Mouse (Mus musculus) liver, adult 2 months (tissue): ENCODE data around the gene Bcan. TPM values are rescaled to one million over a fixed set of nuclear protein-coding genes. Genes with fewer than 3 reads are reported as not detected.

Experiments
- DNase-seq: peaks from one replicate; pipeline ENCODE4 v3.0.0-alpha.2; 2011; ENCODE audit warnings: low read depth, low spot score; ENCODE audit errors: extremely low read depth
- H3K27ac ChIP-seq: fragments of 200-500 bp; replicated peaks from 2 replicates; pipeline ENCODE4 v1.5.1; 2012; ENCODE audit warnings: low read depth, mild to moderate bottlenecking, control low read depth, inconsistent platforms, low read length; ENCODE audit not compliant: insufficient read depth
- H3K27me3 ChIP-seq: fragments of 200-500 bp; 2 replicates; pipeline ENCODE4 v1.6.1; 2012; ENCODE audit warnings: mild to moderate bottlenecking, moderate library complexity, low read length, inconsistent platforms; ENCODE audit not compliant: control insufficient read depth, insufficient read depth
- H3K36me3 ChIP-seq: fragments of 200-500 bp; 2 replicates; pipeline ENCODE4 v1.6.1; 2012; ENCODE audit warnings: low read length, inconsistent platforms; ENCODE audit not compliant: control insufficient read depth, insufficient read depth
- H3K4me1 ChIP-seq: fragments of 200-500 bp; 2 replicates; pipeline ENCODE4 v1.6.1; 2011; ENCODE audit warnings: low read length; ENCODE audit not compliant: control insufficient read depth, insufficient read depth
- H3K4me3 ChIP-seq: fragments of 200-500 bp; 2 replicates; pipeline ENCODE4 v1.5.1; 2011; ENCODE audit warnings: low read depth, mild to moderate bottlenecking, control low read depth, low read length, moderate library complexity; ENCODE audit not compliant: insufficient read depth
- H3K79me2 ChIP-seq: fragments of 200-500 bp; 2 replicates; pipeline ENCODE4 v1.6.1; 2012; ENCODE audit warnings: inconsistent platforms, mild to moderate bottlenecking, low read length, moderate library complexity; ENCODE audit not compliant: control insufficient read depth, insufficient read depth
- H3K9ac ChIP-seq: fragments of 200-500 bp; 2 replicates; pipeline ENCODE4 v1.6.1; 2012; ENCODE audit warnings: low read depth, mild to moderate bottlenecking, control low read depth, inconsistent platforms, low read length
- CTCF ChIP-seq: fragments of 200-500 bp; IDR thresholded peaks from 2 replicates; pipeline ENCODE4 v1.5.1; 2011; ENCODE audit warnings: low read depth, low read length, control low read depth
- POLR2A ChIP-seq: fragments of 200-500 bp; IDR thresholded peaks from 2 replicates; pipeline ENCODE4 v1.6.1; 2011; ENCODE audit warnings: low read length, control low read depth; ENCODE audit not compliant: insufficient read depth; ENCODE audit errors: extremely low read depth
- WGBS: fragments of 180-500 bp; shearing (Covaris S2); methylation state at CpG from one replicate; pipeline ENCODE4 v1.1.7; 2018; 5-methylcytosine and 5-hydroxymethylcytosine counted together
- polyA plus RNA-seq: library from polyadenylated mRNA; depleted of rRNA; stranded (reverse); fragments of >200 nt; gene quantifications from 2 replicates; pipeline ENCODE4 v1.2.3, GENCODE M21; 2012
- total RNA-seq: library from RNA; depleted of rRNA; stranded (reverse); fragments of >200 nt; gene quantifications from 2 replicates; pipeline ENCODE4 v1.2.3, GENCODE M21; 2014

The Bcan gene
- total and polyA plus RNA-seq, 2 experiments, result not detected

- H3K4me3 ChIP-seq, result peak overlapping the region; percentile 63; the same call in 1 of the 2 replicates
- 4% methylated on average over 60 of the region's 60 CpGs for WGBS
Observed at GRCm38 (mm10) chr3:87971489-87972202, 28.4 kb downstream of the Bcan start.

DNA sequence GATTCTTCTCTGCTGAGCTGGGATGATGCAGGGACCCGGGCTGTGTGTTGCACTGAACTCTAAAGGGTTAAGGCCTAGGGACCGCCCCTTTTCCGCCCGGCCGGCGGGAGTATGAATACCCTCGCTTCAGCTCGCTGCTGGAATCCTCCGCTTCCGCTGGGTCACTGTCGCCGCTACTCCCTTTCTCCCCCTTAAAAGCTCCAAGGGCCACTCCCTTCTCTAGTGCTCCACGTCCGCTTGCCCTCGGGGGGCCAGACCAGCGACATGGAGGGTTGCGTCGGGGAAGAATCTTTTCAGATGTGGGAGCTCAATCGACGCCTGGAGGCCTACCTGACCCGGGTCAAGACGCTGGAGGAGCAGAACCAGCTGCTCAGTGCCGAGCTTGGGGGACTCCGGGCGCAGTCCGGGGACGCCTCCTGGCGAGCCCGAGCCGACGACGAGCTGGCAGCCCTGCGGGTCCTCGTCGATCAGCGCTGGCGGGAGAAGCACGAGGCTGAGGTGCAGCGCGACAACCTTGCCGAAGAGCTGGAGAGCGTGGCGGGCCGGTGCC lies 29.0 kb downstream of the Bcan start, which contains the start of gene Nes:
Gene Nes (plus strand): TSS at position 140 of the 550 bp plus-strand sequence.
- Histone ChIP-seq H3K27ac (no peak within 1 kb of the TSS), H3K36me3 (no peaks in the 10 kb centered on the region), H3K4me1 (no peaks in the 10 kb centered on the region), H3K4me3 (peak within 1 kb of the TSS; percentile 63), H3K9ac (peak within 1 kb of the TSS; percentile 58), H3K79me2 (no peaks in the 10 kb centered on the region), H3K27me3 (peaks cover 8% of the 10 kb centered on the region)
- TF ChIP-seq POLR2A, result 0 out of 2 replicates have a peak, but pooled peaks have one; percentile 3
- TF ChIP-seq CTCF, result no peak
- DNase-seq, result peak; percentile 15
- 2% methylated on average over 44 of the region's 44 CpGs for WGBS

More at GRCm38 (mm10) chr3:87971489-87972202, 28.4 kb downstream of the Bcan start:
- Histone ChIP-seq H3K4me1 (no peaks in the 10 kb centered on the region), H3K79me2 (no peaks in the 10 kb centered on the region), H3K36me3 (no peaks in the 10 kb centered on the region), H3K9ac (peak overlapping the region; percentile 58), H3K27ac (no peak overlapping the region), H3K27me3 (peaks cover 8% of the 10 kb centered on the region)
- TF ChIP-seq CTCF (no peak), POLR2A (no peak)
- DNase-seq, result no peak

DNA sequence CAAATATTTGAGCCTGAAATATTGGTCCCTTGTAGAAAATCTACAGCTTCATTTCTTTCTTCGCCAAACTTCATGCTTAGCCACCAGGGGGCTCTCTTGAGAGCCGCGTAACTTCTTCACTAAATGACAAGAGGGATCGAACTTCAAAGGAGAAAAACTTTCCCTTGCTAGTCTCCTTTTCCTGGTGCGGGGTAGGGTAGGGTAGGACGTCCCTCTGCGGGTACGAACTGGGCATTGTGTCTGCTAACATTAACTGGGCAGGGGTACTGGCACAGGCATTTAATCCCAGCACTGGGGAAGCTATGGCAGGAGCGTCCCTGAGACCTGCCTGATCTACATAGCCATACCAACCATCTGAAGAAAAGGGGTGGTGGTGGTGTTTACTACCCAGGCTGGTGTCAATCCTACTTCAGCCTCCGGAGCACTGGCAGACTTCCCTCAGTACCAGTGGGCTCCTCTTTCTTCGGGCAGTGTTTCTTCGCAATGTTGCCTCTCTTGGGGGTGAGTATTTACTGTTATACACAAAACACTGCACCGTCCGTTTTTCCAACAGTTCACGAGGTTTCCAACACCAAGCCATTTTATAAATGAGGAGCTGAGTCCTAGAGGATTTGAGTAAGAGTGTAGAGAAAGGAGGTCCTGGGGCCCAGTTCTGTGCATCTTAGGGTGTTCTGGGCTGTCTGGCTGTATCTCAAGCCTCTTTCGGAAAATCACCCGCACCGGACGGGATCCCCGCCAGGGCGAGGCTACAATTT lies 29.7 kb downstream of the Bcan start:
- peak; percentile 22; the same call in 1 of the 2 replicates for TF ChIP-seq CTCF
- TF ChIP-seq POLR2A, result no peak
- Histone ChIP-seq H3K9ac (no peak overlapping the region), H3K4me3 (peak overlapping the region; percentile 11), H3K36me3 (no peaks in the 10 kb centered on the region), H3K79me2 (no peaks in the 10 kb centered on the region), H3K27ac (no peak overlapping the region), H3K4me1 (no peaks in the 10 kb centered on the region), H3K27me3 (peaks cover 8% of the 10 kb centered on the region)
- 3% methylated on average over 21 of the region's 21 CpGs for WGBS
- peak; percentile 31 for DNase-seq

DNA sequence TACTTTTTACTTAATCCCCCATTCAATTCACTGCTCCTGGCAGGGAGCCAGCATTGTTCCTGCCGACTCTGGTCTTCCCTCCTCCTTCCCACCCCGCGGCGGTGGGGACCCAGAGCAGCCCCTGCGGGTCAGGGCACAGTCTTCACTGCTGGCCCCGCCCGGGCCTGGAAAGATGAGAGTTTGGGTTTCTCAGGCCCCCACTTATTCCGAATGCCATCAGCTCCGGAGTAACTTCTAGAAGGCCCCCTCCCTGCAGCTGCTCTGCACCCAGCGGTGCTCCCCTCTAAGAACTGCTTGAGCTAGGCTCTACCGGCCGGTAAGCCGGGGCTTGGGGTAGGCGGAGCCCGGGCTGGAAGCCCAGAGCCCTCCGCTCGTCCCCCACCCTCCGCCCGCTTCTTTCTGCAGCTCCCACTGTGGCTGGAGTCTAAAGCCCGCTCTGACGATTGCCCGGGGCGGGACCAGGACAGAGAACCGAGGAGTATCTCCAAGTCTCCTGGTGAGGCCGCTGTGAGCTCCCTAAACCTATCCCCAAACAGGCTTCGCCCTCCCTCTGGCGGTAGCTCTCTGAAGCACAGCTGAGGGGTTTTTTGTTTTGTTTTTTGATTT lies 39.3 kb downstream of the Bcan start:
- peak; percentile 70 for DNase-seq
- H3K4me1 ChIP-seq, result no peaks in the 10 kb centered on the region
- 1% methylated on average over 27 of the region's 27 CpGs for WGBS
- no peaks in the 10 kb centered on the region for H3K27me3 ChIP-seq
- H3K4me3 ChIP-seq, result peak overlapping the region; percentile 57
- H3K79me2 ChIP-seq, result no peaks in the 10 kb centered on the region
- no peaks in the 10 kb centered on the region for H3K36me3 ChIP-seq
- H3K27ac ChIP-seq, result no peak overlapping the region
- peak overlapping the region; percentile 55 for H3K9ac ChIP-seq
- TF ChIP-seq POLR2A (no peak), CTCF (peak; percentile 98)

DNA sequence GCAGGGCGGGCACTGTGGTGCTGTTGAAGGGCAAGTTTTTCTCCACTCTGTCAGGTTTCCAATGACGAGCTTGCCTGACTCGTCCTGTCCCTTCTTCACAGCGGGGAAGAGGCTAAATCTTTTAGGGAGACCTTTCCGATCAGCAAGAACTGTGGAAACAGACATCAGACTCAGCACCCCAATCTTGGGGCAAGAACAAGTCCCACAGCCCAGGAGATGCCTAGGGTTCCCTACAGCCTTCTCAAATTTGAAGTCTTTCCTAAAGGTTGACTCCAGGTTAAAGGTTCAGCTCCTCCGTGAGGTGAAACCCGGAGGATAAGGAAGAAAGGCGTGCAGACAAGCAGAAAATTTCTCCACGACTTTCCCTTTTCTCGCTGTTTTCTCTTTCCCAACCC lies 39.8 kb downstream of the Bcan start:
- Histone ChIP-seq H3K36me3 (no peaks in the 10 kb centered on the region), H3K27ac (no peak overlapping the region), H3K4me3 (no peak overlapping the region), H3K79me2 (no peaks in the 10 kb centered on the region), H3K4me1 (no peaks in the 10 kb centered on the region), H3K27me3 (no peaks in the 10 kb centered on the region), H3K9ac (no peak overlapping the region)
- 28% methylated on average over 10 of the region's 10 CpGs for WGBS
- DNase-seq, result no peak
- TF ChIP-seq POLR2A (no peak), CTCF (no peak)
